Mouse (Mus musculus) cerebellum, adult 11 months (tissue): Measurements from ENCODE around the gene Dapk3.
"Not testable (repeated sequence)": the region's sequence is repeated elsewhere in the genome, so short reads cannot be mapped to it uniquely, and the experiment has no call there.

ENCODE experiments used
- DNase-seq: peaks from one replicate; pipeline ENCODE4 v3.0.0; 2022

Gene Dapk3

GRCm38 (mm10) chr10:81179451-81180342 lies 3.1 kb upstream of the Dapk3 start:
- no peak for DNase-seq

GRCm38 (mm10) chr10:81180946-81181345 lies 1.9 kb upstream of the Dapk3 start:
- DNase-seq, result no peak

GRCm38 (mm10) chr10:81181860-81182259 lies 945 bp upstream of the Dapk3 start:
- not testable (repeated sequence) for DNase-seq

GRCm38 (mm10) chr10:81183805-81184204 lies 1.0 kb downstream of the Dapk3 start, which contains the start of gene 4930442H23Rik:
Gene 4930442H23Rik (minus strand): TSS chr10:81183849.
- no peak for DNase-seq

GRCm38 (mm10) chr10:81184765-81185164 lies 2.0 kb downstream of the Dapk3 start:
- DNase-seq, result no peak

GRCm38 (mm10) chr10:81187161-81187560 lies 4.4 kb downstream of the Dapk3 start:
- no peak for DNase-seq

GRCm38 (mm10) chr10:81189821-81190220 lies 7.0 kb downstream of the Dapk3 start:
- DNase-seq, result no peak

GRCm38 (mm10) chr10:81190236-81190911 lies 7.6 kb downstream of the Dapk3 start:
- DNase-seq, result no peak

- no peak for DNase-seq
Observed at GRCm38 (mm10) chr10:81190912-81191321, 8.1 kb downstream of the Dapk3 start.

GRCm38 (mm10) chr10:81191342-81191982 lies 8.7 kb downstream of the Dapk3 start:
- peak; percentile 38 for DNase-seq

- DNase-seq, result peak; percentile 88
Observed at GRCm38 (mm10) chr10:81192270-81192967, 9.6 kb downstream of the Dapk3 start.

GRCm38 (mm10) chr10:81192968-81193501 lies 10.2 kb downstream of the Dapk3 start:
- DNase-seq, result no peak

GRCm38 (mm10) chr10:81193991-81194774 lies 11.4 kb downstream of the Dapk3 start:
- DNase-seq, result no peak

GRCm38 (mm10) chr10:81195300-81195699 lies 12.5 kb downstream of the Dapk3 start:
- no peak for DNase-seq

- DNase-seq, result no peak
Observed at GRCm38 (mm10) chr10:81196470-81197065, 13.8 kb downstream of the Dapk3 start.

- DNase-seq, result no peak
Observed at GRCm38 (mm10) chr10:81197305-81197704, 14.5 kb downstream of the Dapk3 start.

- DNase-seq, result no peak
Observed at GRCm38 (mm10) chr10:81198230-81198629, 15.4 kb downstream of the Dapk3 start.

GRCm38 (mm10) chr10:81198990-81199389 lies 16.2 kb downstream of the Dapk3 start:
- no peak for DNase-seq

- no peak for DNase-seq
Observed at GRCm38 (mm10) chr10:81200141-81200540, 17.3 kb downstream of the Dapk3 start.

- DNase-seq, result no peak
Observed at GRCm38 (mm10) chr10:81200605-81201287, 17.9 kb downstream of the Dapk3 start.
